Mouse (Mus musculus): ENCODE measurements around the gene Gm4881. TPM values are rescaled to one million over a fixed set of nuclear protein-coding genes. Genes with fewer than 3 reads are reported as not detected.
"Not testable (repeated sequence)": the region's sequence is repeated elsewhere in the genome, so short reads cannot be mapped to it uniquely, and the experiment has no call there.

The Gm4881 gene
- total RNA-seq, 4 experiments from 2014 or later = not detected

DNA sequence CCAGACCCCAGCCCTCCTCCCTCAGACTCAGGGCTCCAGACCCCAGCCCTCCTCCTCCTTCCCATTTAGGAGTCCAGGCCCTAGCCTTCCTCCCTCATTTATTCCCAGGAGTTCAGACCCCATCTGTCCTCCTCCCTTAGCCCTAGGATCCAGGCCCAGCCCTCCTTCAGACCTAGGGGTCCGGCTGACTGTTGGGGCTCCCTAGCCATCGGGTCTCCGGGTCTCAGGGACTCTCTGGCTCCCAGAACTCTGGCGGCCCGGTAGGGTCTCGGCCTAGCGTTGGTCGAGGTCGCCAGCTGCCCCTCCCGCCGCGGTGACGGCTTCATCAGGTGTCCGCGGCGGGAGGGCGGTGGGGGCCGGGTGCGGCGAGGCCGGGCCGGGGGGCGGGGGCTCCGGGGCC, 9.7 kb upstream of the Gm4881 start:
- no peak for DNase-seq

DNA sequence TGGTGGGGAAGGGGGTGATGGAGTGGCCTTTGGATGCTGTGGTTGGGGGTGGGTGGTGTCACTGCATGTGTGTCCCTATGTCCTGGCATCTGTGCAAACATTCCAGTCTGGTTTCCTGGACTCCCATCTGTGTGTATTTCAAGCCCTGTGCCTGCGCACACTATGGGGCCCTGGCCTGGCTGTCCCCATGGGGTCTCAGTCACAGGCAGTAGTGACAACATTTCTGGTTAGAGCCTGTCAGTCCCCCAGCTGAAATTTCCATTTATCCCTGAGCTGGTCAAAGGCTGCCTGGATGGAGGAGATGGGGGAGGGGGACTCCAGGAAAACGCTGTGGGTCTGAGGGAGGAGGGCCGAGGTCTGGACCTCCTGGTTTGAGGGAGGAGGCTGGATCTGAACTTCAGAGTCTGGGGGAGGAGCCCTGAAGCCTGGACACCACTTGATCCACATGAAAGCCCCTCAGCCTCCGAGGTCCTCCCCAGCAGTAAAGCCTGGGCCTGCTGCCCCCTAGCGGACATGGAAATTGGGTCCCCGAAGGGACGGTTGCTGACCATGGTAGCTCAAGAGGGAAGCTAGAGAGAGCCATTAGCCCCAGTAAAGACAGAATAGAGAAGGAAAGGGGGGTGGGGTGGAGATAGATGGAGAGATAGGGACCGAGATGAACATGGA, 5.8 kb upstream of the Gm4881 start:
- no peak for DNase-seq

DNA sequence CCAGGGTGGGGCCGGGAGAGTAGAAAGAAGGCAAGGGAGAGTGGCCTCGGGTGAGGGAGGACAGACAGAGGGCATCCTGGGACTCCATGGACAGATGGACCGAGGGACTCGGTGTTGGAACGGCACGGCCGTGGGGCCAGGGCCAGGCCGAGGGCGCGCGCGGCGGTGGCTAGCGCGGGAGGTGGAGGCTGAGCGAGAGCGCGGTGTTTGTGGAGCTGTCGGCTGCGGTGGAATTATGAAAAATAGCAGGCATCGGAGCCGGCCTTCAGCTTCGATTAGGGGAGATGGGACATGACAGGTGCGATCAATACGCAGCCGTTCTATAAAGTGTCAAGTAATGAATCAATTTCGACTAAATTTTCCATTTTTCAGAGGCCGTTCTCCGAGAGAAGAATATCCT, 4.5 kb upstream of the Gm4881 start:
- no peak for DNase-seq

DNA sequence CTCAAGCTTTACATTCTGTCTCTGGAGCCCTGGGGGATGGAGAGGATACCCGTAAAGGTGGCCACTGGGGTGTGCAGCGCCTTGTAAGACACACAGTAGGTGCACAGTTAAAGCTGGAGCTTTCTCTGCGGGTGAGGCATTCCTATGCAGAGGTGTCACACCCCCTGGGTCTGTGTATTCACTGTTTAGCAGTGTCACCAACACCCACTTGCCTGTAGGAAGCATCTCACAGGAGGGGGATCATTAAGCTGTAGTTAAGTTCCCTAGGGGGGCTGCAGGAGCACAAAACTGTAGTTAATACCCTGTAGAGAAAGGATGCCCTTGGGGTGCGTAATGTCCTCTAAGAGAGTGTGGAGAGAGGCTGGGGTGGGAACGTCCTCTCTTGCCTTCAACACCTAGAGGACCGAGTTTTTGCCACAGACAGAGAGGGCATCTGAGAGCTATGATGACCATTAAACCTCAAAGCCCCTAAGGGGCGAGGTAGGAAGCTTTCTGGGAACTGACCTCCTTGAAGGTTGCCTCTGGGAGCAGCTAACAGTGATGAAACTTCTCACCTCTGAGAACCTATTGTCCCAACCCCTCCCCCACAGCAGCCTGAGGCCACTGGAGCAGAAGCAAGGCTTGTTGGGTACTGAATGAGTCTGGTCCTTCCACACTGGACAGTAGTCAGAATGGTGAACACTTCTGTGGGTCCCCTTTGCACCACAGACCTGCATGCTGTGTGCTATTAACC, 3.2 kb upstream of the Gm4881 start:
- DNase-seq = no peak

DNA sequence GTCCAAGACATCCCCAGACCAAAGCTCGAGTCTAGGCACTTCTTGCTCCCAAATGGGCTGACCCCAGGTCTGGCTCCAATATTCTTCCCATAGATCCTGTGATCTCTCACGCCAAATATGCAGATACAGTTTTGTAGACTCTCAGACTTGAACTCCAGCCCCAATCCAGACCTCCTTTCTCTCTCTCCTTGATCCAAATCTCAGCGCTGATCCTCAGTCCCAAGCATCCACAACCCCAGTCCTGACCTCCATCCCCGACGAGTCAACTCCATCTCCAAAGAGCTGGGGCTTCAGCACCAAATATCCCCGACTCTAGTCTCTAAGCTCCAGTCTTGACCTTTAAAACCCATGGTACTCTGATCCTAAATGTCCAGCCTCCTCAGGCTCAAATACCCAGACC, 653 bp downstream of the Gm4881 start:
- no peak for DNase-seq

DNA sequence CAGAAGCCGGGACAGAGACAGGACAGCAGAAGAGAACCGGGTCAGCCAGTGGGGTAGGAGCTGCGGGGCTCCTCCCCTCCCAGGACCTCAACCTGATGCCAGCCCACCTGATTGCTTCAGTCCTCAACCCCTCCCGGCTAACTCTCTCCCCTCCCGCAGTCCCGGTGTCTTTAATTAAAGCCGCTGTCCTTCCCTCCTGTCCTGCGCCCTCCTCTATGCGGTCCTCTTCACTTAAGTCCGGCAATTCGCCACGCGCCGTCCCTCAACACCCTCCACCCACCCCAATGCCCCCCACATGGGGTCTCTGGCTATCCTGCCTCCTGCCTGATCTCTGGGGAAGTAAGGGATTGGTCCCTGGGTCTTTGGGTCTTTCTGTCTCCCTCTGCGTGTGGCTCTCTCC, 12.6 kb downstream of the Gm4881 start:
- DNase-seq = no peak

DNA sequence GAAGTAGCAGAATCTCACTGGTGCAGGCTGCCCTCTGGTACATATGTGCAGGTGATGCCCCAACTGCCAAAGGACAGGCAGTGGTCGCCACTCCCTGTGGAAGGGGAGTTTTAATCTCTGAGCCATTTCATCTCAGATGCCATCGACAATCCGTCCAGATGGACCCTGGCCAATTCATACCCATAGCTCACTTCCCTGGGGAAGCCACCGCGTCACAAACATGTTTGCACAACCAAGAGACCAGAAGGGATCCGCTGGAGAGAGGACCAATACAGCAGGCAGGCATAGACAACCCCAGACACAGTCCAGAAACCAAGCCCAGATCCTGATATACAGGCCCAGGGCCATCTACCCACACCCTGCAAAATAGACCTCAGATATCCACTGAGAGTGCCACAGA, 13.8 kb downstream of the Gm4881 start:
- DNase-seq = no peak

DNA sequence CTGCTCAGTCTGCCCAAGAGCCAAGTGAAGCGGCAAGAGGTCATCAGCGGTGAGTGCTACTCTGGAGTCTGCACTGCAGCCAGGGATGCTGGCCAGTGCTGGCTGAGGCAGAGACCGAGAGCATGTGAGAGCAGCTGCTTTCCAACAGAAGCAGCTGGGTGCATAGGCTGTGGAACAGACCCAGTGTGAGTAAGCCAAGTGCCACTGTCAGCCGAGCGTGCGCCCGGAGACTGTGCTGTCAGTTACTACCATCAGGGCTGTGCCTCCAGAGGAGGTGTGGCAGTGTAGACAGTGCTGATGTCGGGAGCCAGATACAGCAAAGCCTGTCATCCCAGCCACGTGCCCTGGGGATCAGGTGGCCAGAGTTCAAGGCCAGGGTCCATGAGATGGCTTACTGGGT, 24.6 kb downstream of the Gm4881 start:
- no peak for DNase-seq

DNA sequence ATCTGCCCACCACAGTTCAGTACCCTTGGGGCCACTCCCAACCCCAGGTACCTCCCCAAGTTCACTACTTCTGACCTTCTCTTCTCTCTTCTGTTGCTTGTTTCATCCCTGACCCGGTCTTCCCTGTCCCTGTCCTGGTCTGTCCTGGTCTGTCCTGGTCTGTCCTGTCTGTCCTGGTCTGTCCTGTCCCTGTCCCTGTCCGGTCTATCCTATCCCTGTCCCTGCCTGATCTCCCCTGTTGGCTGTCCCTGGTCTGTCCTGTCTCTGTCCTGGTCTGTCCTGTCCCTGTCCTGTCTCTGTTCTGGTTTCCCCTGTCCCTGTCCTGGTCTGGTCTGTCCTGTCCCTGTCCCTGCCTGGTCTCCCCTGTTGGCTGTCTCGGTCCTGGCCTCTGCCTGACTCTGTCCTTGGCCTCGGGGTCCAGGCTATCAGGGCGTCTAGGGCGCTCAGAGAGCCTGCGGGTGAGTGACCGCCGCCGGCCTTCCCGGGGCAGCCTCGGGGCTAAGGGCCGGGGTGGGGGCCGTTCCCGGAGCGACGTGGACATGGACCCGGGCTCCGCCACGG, 25.5 kb downstream of the Gm4881 start:
- no peak for DNase-seq

DNA sequence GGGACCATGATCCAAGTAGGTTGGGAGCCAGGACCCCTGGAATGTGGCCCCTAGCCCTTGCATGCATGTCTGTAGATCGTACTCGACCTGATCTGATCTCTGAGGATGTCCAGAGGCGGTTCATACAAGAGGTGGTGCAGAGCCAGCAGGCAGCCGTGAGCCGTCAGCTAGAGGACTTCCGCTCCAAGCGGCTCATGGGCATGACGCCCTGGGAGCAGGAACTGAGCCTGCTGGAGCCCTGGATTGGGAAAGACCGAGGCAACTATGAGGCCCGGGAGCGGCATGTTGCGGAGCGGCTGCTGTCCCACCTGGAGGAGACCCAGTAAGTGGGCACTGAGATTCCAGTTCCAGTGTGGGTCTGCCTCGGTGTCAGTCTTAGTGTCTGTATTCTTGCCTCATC, 31.8 kb downstream of the Gm4881 start:
- DNase-seq = no peak

DNA sequence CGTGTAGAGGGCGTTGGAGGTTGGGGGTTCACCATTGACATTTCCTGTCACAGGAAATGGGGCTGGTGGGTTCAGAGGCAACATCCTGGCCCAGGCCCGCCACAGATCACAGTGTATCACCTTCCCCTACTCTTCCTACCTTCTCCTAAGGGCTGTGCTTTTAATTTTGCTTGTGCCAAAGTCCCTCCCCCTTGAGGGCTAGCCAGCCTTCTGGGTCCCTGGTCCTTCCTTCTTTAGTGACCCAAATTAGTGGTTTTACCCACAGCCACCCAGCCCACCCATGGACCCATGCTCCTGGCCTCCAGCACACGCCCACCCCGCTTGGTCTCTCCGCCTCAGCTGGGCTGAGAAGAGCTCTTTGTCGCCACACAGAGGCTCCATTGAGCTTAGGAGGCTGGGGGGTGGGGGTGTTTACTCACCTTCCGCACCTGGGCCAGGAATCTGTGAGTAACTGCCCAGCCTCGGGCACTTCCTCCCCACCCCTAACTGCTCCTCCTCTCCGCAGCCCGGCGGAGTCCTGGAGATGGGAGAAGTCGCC, 37.0 kb downstream of the Gm4881 start:
- no peak for DNase-seq

DNA sequence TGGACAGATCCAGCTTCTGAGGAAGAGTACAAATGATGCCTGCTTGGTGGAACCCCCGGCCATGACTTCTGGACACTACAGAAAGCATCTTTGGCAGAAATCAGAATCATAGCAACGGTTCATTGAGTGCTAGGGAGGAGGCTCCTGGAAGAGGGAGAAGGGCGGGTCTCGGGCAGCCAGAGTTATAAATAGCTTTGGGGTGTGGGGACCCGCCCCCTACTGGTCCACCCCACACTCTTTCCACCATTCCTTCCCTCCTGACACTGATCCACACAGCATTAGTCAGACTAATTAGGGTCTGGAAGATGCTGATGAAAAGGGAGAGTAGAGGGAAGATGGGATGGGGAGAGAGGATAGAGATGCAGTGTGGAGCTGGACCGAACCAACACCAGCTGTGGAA, 37.7 kb downstream of the Gm4881 start:
- DNase-seq = no peak

DNA sequence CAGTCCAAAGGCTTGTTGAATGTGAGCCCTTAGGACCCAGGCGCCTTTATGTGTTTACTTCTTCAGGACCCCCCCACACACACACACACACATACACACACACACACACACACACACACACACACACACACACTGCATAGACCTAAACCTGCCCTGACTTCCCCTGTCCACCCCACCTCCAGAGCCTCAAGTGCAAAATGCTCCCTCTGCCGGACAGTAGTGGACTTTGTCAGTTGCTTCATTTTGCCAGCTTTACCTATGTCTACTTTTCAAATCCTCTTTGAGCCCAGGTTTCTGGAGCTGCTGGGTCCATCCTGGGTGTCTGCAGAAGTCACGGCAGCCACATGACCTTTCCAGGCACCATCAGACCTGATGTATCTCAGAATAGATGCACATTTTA, 39.4 kb downstream of the Gm4881 start:
- no peak for DNase-seq

DNA sequence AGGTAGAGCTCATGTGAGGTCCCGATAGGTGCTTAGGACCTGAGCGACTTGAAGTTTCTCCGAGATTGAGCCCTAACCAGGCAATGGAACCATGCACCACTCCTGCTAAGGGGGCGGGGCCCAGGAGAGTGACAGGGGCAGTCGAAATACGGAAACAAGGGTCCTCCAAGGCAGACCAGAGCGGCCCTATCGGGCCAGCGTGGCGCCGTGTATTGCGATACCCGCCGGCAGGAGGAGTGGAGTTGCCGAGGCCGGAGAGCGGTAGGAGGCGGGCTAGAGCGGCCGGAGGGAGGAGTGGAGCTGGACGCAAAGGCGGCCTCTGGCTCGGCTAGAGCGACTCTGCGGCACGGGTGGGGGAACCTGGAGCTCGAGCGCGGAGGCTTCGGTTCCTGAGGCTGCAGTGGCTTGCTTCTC, 40.2 kb downstream of the Gm4881 start:
- peak; percentile 97 for DNase-seq

DNA sequence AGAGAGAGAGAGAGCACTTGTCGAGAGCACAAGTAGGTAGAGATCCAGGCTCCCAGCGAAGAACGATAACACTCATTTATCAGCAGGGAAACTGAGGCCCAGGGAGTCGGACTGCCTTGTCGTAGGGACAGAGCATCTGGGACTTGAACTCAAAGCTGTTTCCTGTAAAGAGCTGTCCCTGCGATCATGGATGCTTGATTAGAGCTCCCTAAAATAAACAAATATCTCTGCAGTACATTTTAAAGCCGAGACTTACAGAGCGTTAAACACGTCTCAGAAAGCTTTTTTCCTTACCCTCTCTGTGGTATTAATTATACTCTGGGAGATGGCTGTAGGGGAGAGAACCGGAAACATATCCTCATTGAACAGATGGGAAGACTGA, 40.9 kb downstream of the Gm4881 start:
- DNase-seq = no peak

DNA sequence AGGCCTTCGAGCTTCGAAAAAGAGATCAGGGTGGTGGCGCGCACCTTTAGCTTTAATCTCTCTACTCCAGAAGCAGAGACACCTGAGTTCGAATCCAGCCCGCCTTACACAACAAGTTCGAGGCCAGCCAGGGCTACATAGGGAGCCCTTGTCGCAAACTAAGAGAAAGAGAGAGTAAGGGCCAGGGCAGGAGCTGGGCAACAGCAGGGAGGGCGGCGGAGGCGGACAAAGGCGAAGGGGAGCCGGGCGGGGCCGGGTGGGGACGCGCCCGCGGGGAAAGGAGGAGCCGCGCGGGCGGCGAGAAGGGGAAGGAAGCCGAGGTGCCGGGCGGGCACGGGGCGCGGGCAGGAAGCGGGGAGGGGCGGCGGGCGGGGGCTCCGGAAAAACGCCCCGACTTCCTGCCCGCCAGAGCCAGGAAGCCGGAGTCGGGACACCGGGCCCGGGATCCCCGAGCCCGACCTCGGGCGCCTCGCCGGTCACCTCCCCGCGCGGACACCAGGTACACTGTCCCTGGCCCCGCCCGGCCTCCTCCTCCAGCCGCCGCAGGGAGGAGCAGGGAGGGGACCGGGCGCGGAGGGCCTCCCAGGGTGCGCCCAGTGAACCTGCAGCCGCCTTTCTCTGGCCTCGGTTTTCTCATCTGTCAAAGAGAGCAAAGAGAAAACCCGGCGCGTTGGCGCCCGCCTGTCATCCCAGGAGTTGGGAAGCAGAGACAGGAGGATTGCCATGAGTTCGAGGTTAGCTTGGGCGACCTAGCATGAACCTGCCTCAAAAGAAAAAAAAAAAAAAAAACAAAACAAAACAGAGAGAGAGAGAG, 41.5 kb downstream of the Gm4881 start, which contains the start of gene Arhgef1:
Gene Arhgef1, plus strand, starts transcription at position 283 of the 814 bp plus-strand sequence.
- DNase-seq = peak; percentile 47

DNA sequence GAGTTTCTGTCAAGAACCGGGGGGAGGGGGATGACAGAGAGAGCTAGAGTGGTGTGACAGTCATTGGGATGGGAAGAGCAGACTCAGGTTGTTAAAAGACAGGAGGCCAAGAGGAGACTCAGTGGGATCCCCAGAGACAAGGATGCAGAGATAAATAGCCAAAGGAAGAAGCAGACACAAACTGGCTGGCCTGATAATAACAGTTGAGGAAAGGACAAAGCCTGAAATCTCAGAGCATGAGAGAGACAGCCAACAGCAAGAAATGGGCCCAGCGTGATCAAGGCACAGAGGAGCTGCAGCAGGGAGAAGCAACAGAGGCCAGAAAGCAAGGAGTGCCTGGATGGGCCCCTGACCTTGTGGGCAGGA, 42.0 kb downstream of the Gm4881 start:
- no peak for DNase-seq

DNA sequence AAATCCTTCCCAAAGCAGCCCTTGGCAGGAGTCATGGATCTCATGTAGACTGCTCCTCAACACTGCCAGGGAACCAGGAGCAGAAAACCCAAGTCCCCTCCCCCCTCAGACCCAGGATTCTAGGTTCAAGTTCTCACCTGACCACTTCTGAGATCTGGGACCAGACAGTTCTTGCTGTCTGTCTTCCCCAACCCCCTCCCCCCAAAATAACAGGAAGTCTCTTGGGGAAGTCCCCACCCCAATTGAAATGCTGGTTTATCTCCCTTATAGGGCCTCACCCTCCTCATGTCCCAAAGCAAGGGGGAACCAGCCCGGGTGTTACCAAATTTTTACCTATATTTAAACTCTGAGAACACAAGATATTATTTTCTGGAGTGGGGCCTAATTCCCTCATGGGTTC, 42.5 kb downstream of the Gm4881 start:
- DNase-seq = no peak

DNA sequence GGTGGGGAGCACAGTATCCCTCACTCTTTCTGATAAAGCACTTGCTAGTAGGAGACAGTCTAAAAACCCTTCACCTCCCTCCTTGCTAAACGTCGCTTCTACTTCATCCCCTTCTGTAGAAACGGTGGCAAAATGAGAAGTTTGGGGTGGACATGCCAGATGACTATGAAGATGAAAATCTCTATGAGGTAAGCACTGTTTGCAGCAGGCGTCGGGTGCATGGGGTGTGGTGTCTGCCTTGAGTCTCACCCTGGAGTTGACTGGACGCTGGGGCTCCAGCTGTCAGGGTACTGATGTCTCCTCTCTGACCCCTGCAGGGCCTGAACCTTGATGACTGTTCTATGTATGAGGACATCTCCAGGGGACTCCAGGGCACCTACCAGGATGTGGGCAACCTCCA, 43.2 kb downstream of the Gm4881 start:
- no peak for DNase-seq

DNA sequence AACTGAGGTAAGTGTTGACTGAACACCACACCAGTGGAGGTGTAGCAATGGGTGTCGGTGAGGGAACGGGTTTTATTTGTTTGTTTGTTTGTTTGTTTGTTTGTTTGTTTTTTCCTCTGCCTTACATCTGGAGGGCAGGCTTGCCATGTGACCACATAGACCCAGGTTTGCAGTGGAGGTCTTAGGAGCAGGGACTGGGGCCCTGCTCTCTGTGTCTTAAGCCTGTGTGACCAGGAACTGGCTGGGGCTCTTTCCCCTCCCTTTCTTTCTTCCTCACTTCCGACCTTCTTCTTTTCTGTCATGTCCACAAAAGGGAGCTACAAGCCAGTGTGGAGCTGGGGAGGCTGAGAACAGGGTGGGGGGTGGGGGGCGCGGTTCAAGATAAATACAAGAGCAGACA, 46.3 kb downstream of the Gm4881 start:
- no peak for DNase-seq

DNA sequence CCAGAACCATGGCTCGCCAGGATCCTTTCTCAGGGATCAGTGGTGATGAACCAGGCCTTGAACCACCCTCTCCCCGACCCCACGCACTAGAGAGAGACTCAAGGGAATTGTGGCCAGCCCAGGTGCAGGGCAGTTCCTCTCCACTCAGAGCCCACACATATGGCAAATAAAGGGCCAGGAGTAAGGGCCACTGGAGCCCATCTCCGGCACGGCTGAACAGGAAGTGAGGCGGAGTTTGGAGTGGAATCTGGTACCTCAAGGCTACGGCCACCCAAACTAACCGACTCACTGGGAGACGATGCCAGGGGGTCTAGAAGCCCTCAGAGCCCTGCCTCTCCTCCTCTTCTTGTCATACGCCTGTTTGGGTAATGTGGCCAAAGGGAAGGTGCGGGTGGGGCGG, 47.1 kb downstream of the Gm4881 start, which contains the start of gene Cd79a:
Gene Cd79a, plus strand, starts transcription at position 158 of the 400 bp plus-strand sequence.
- DNase-seq = no peak

DNA sequence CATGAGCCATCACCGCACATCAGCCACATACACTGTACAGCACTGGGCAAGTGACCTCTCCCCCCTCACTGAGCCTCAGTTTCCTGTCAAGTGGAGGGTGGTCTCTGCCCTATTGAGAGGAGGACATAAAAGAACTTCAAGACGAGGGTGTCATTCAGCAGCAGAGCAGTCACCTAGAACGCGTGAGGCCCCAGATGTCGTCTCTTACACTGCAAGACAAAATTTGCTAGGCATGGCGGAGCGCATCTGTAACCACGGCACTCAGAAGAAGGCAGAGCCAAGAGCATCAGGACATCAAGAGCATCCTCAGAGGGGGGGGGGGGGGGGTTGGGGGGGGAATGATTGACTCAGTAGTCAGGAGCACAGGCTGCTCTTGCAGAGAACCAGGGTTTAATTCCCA, 48.0 kb downstream of the Gm4881 start:
- no peak for DNase-seq

DNA sequence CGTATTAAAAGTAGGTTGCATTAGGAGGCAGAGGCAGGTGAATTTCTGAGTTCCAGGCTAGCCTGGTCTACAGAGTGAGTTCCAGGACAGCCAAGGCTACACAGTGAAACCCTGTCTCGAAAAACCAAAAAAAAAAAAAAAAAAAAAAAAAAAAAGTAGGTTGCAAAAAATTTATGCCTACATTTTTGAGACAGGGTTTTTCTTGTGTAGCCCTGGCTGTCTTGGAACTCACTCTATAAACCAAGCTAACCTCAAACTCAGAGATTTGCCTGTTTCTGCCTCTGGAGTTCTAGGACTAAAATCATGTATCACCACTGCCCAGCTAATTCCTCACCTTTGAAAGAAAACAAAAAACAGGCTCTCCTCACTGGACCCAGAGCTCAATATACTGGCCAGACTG, 48.5 kb downstream of the Gm4881 start:
- not testable (repeated sequence) for DNase-seq
